Mouse (Mus musculus): Measurements from ENCODE around the gene Slc6a9.

DNA sequence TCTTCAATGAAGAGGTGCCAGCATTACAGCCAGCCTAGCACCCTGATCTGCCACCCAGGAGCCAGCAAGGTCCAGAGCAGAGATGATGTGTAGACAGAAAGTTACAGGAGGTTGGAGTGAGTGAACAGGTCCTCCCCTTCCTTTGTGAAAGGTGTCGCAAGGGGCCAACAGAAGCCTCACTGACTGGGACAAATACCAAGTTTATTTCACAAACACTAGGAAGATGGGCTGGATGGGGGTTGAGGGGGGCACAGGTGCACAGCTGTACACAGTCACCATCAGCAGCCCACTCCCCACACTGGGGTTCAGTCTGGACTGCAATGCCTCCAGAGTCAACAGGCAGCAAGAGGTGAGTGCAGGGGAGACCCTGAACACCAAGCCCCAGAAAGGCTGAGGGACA lies 49.8 kb downstream of the Slc6a9 start:
- TF ChIP-seq CTCF (IDR thresholded peaks at IDR 0.05; ENCODE audit: control insufficient read depth, insufficient read depth, low read length) (no peak), POLR2A (IDR thresholded peaks at IDR 0.05; ENCODE audit: borderline replicate concordance, control insufficient read depth, low read depth, low read length) (no peak)
